Mouse (Mus musculus) bone marrow macrophage, adult 2 months (primary cell): ENCODE data around the gene Fuz.

ENCODE experiments used
- CTCF ChIP-seq: IDR thresholded peaks from 2 replicates; pipeline ENCODE4 v1.5.1; 2012; ENCODE audit warnings: low read depth, mild to moderate bottlenecking, low read length, moderate library complexity
- POLR2A ChIP-seq: IDR thresholded peaks from 2 replicates; pipeline ENCODE4 v1.6.1; 2012; ENCODE audit warnings: mild to moderate bottlenecking, low read depth, low read length, borderline replicate concordance

DNA sequence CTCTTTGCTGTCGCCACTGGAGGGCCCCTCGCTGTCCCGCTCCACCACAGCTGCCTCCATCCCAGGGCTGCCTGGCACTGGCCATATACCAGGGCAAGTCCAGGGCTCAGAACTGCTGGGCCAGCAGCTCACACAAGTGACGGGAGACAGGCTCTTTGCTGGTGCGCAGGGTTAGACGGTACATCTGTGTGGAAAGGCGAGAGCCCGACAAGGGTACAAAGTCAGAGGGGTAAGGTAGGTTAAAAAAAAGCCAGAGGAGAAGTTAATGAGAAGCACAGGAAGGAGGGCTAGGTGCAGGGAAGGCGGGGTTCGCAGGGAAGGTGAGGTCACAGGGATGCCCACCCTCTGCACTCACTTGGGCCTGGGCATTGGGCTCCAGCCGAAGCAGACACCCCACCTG lies 4.8 kb downstream of the Fuz start:
- TF ChIP-seq POLR2A (no peak), CTCF (no peak)
